Mouse (Mus musculus) lung, embryonic 16.5 days (tissue): Measurements from ENCODE around the gene Tsga10ip. TPM values are rescaled to one million over a fixed set of nuclear protein-coding genes. Genes with fewer than 3 reads are reported as not detected.

Source experiments
- ATAC-seq: fragments of 200-750 bp; cut with Nextera tagmentation; 2 replicates; pipeline ENCODE4 v1.8.0; 2017; ENCODE audit warnings: low read depth, mild to moderate bottlenecking, moderate library complexity
- H3K27ac ChIP-seq: fragments of 300-500 bp; sonication (generic); 2 replicates; pipeline ENCODE4 v1.5.1; 2014; ENCODE audit warnings: mild to moderate bottlenecking, control low read depth, low read length
- H3K27me3 ChIP-seq: fragments of 300-500 bp; sonication (generic); 2 replicates; pipeline ENCODE4 v1.6.1; 2014; ENCODE audit warnings: low read depth, low read length, mixed read lengths; ENCODE audit not compliant: control insufficient read depth, insufficient read depth
- H3K36me3 ChIP-seq: fragments of 300-500 bp; sonication (generic); 2 replicates; pipeline ENCODE4 v1.6.1; 2014; ENCODE audit warnings: low read length; ENCODE audit not compliant: control insufficient read depth, insufficient read depth
- H3K4me1 ChIP-seq: fragments of 300-500 bp; sonication (generic); replicated peaks from 2 replicates; pipeline ENCODE4 v1.6.1; 2014; ENCODE audit warnings: low read length, mixed read lengths; ENCODE audit not compliant: control insufficient read depth, insufficient read depth
- H3K4me2 ChIP-seq: fragments of 300-500 bp; sonication (generic); 2 replicates; pipeline ENCODE4 v1.6.1; 2014; ENCODE audit warnings: low read depth, low read length, control low read depth
- H3K4me3 ChIP-seq: fragments of 300-500 bp; sonication (generic); 2 replicates; pipeline ENCODE4 v1.5.1; 2014; ENCODE audit warnings: mild to moderate bottlenecking, low read length, control low read depth
- H3K9ac ChIP-seq: fragments of 300-500 bp; sonication (generic); 2 replicates; pipeline ENCODE4 v1.6.1; 2014; ENCODE audit warnings: low read length, control low read depth
- H3K9me3 ChIP-seq: fragments of 300-500 bp; sonication (generic); 2 replicates; pipeline ENCODE4 v1.6.1; 2016; ENCODE audit warnings: low read length; ENCODE audit not compliant: control insufficient read depth
- WGBS: fragments of 180-500 bp; shearing (Covaris S2); extraction: QIAGEN DNeasy Blood & Tissue Kit; methylation state at CpG from one replicate; pipeline ENCODE4 v1.1.7; 2014; 5-methylcytosine and 5-hydroxymethylcytosine counted together
- polyA plus RNA-seq: library from polyadenylated mRNA; unstranded; fragments of >200 nt; fragmentation: Nextera tagmentation; extraction: Ambion mirVana; gene quantifications from 2 replicates; pipeline ENCODE4 v1.2.1, GENCODE M21; 2015

Gene Tsga10ip
- polyA plus RNA-seq, 1 experiment from 2014 or later: 1.3 TPM

- 53% methylated on average over 7 of the region's 7 CpGs for WGBS
- Histone ChIP-seq H3K27me3 (no peaks in the 10 kb centered on the region), H3K4me1 (peaks cover 17% of the 10 kb centered on the region), H3K27ac (peak overlapping the region; percentile 77), H3K4me2 (peak overlapping the region; percentile 64), H3K9me3 (no peaks in the 10 kb centered on the region), H3K9ac (peak overlapping the region; percentile 58), H3K4me3 (peak overlapping the region; percentile 39), H3K36me3 (no peaks in the 10 kb centered on the region)
- no peak for ATAC-seq
Observed at GRCm38 (mm10) chr19:5433951-5434350, 31.6 kb upstream of the Tsga10ip start.

GRCm38 (mm10) chr19:5432992-5433852, 30.9 kb upstream of the Tsga10ip start:
- peak overlapping the region; percentile 77 for H3K27ac ChIP-seq

DNA sequence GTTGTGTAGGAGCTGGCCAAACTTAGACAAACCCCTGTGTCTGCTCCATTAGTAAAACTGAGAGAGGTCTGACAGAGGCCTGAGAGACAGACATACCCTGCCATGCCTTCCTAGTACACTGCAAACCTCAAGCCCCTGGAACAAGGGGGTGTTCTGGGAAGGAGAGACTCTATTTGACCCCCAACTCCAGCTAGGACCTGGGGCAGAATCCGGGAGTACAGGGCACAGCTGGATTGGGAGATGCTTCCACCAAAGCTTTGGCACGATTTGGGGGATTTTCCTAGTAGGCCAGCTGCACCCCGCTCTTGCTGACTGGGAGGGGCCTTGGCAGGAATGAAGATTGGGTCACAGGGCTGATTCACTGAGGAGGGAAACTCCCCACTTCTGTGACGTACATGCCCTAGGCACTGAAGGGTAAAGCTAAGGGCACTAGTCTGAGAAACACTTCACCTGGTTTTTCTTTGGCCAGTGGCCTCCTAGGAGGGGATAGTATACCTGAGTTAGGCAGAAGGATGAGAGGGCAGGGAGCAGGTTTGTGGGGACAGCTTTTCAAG, 29.7 kb upstream of the Tsga10ip start:
- Histone ChIP-seq H3K4me3 (no peak overlapping the region), H3K9me3 (no peaks in the 10 kb centered on the region), H3K36me3 (peaks cover 4% of the 10 kb centered on the region), H3K27ac (no peak overlapping the region), H3K9ac (no peak overlapping the region), H3K4me2 (no peak overlapping the region), H3K4me1 (peaks cover 17% of the 10 kb centered on the region), H3K27me3 (no peaks in the 10 kb centered on the region)
- whole genome bisulfite sequencing: 68% methylated on average over 4 of the region's 4 CpGs
- ATAC-seq: no peak

More at GRCm38 (mm10) chr19:5432992-5433852, 30.9 kb upstream of the Tsga10ip start:
- H3K9ac ChIP-seq: peak overlapping the region; percentile 58
- peak overlapping the region; percentile 64 for H3K4me2 ChIP-seq
- H3K4me3 ChIP-seq: peak overlapping the region; percentile 39
- no peaks in the 10 kb centered on the region for H3K9me3 ChIP-seq
- H3K36me3 ChIP-seq: no peaks in the 10 kb centered on the region
- ATAC-seq: peak; percentile 83
- peaks cover 17% of the 10 kb centered on the region for H3K4me1 ChIP-seq
- 6% methylated on average over 16 of the region's 16 CpGs for WGBS
- H3K27me3 ChIP-seq: no peaks in the 10 kb centered on the region

- H3K4me2 ChIP-seq: no peak overlapping the region
- H3K27me3 ChIP-seq: no peaks in the 10 kb centered on the region
- 79% methylated on average over 1 of the region's 1 CpGs for WGBS
- peaks cover 9% of the 10 kb centered on the region for H3K36me3 ChIP-seq
- H3K4me3 ChIP-seq: no peak overlapping the region
- no peak overlapping the region for H3K27ac ChIP-seq
- H3K9ac ChIP-seq: no peak overlapping the region
- no peaks in the 10 kb centered on the region for H3K9me3 ChIP-seq
- no peak for ATAC-seq
- H3K4me1 ChIP-seq: peaks cover 29% of the 10 kb centered on the region
Observed at GRCm38 (mm10) chr19:5430408-5430807, 28.1 kb upstream of the Tsga10ip start.

- Histone ChIP-seq H3K36me3 (peaks cover 9% of the 10 kb centered on the region), H3K4me1 (peaks cover 29% of the 10 kb centered on the region), H3K27me3 (no peaks in the 10 kb centered on the region), H3K27ac (no peak overlapping the region), H3K4me3 (no peak overlapping the region), H3K9ac (no peak overlapping the region), H3K4me2 (no peak overlapping the region), H3K9me3 (no peaks in the 10 kb centered on the region)
- WGBS: 60% methylated on average over 8 of the region's 8 CpGs
- ATAC-seq: no peak
Observed at GRCm38 (mm10) chr19:5429806-5430205, 27.5 kb upstream of the Tsga10ip start.

GRCm38 (mm10) chr19:5429219-5429618, 26.9 kb upstream of the Tsga10ip start:
- peaks cover 9% of the 10 kb centered on the region for H3K36me3 ChIP-seq
- no peak overlapping the region for H3K9ac ChIP-seq
- H3K4me3 ChIP-seq: no peak overlapping the region
- no peak overlapping the region for H3K27ac ChIP-seq
- H3K27me3 ChIP-seq: no peaks in the 10 kb centered on the region
- no peak for ATAC-seq
- H3K4me2 ChIP-seq: no peak overlapping the region
- WGBS: 75% methylated on average over 4 of the region's 4 CpGs
- H3K9me3 ChIP-seq: no peaks in the 10 kb centered on the region
- peaks cover 27% of the 10 kb centered on the region for H3K4me1 ChIP-seq

- Histone ChIP-seq H3K4me1 (peaks cover 24% of the 10 kb centered on the region), H3K4me3 (no peak overlapping the region), H3K27ac (no peak overlapping the region), H3K36me3 (peaks cover 9% of the 10 kb centered on the region), H3K4me2 (no peak overlapping the region), H3K27me3 (no peaks in the 10 kb centered on the region), H3K9me3 (no peaks in the 10 kb centered on the region), H3K9ac (no peak overlapping the region)
- ATAC-seq: no peak
- WGBS: 78% methylated on average over 2 of the region's 2 CpGs
Observed at GRCm38 (mm10) chr19:5428083-5428482, 25.8 kb upstream of the Tsga10ip start.

DNA sequence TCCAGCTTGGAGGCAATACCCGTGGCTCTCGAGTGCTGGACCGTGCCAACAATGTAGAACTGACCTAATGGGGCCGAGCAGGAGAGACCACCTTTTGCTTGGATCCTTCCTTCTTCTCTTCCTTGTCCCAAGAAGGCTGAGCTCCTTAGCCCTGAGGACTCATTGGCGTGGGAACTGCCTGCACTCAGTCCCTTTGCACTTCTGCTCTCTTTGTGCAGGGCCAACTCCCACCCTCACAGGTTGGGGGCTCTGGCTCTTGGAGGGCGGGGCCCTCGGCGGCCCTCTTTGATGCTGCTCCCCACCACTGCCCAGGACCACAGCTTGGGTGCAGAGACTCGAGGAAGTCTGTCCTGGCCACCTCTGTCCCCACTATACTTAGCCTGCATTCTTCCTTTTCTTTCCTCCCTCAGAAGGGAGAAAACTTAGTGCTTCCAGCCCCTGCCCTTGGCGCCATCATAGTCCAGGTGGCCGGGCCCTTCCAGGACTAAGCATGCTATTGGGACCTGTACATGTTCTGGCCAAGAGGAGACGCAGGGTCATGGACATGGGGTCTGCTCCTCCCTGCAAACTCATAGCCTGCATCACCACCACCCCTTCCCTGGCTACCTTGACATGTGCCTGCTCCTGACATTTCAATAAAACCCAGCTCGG, 24.4 kb upstream of the Tsga10ip start:
- H3K4me3 ChIP-seq: no peak overlapping the region

DNA sequence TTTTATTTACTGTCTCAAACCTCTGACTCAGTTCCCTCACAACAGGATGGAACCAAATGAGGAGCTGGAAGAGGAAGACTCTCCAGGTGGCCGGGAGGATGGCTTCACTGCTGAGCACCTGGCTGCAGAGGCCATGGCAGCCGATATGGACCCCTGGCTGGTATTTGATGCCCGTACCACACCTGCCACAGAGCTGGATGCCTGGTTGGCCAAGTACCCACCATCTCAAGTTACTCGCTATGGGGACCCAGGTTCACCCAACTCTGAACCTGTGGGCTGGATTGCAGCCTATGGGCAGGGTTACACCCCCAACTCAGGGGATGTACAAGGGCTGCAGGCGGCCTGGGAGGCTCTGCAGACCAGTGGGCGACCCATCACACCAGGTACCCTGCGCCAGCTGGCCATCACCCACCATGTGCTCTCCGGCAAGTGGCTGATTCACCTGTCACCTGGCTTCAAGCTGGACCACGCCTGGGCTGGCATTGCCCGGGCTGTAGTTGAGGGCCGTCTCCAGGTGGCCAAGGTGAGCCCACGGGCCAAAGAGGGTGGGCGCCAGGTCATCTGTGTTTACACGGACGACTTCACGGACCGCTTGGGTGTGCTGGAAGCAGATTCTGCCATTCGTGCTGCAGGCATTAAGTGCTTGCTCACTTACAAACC, 23.7 kb upstream of the Tsga10ip start:
- peak overlapping the region; percentile 89 for H3K27ac ChIP-seq
- H3K36me3 ChIP-seq: peaks cover 18% of the 10 kb centered on the region
- H3K9me3 ChIP-seq: no peaks in the 10 kb centered on the region
- no peaks in the 10 kb centered on the region for H3K27me3 ChIP-seq
- peak overlapping the region; percentile 59 for H3K4me2 ChIP-seq
- peaks cover 21% of the 10 kb centered on the region for H3K4me1 ChIP-seq
- WGBS: 80% methylated on average over 18 of the region's 18 CpGs
- no peak for ATAC-seq
- peak overlapping the region; percentile 98 for H3K9ac ChIP-seq
- peak overlapping the region; percentile 90 for H3K4me3 ChIP-seq

More for the DNA sequence above, 24.4 kb upstream of the Tsga10ip start:
- Histone ChIP-seq H3K27me3 (no peaks in the 10 kb centered on the region), H3K9ac (peak overlapping the region; percentile 3; the same call in 1 of the 2 replicates), H3K4me2 (no peak overlapping the region), H3K9me3 (no peaks in the 10 kb centered on the region), H3K36me3 (peaks cover 15% of the 10 kb centered on the region), H3K4me1 (peaks cover 21% of the 10 kb centered on the region), H3K27ac (no peak overlapping the region)
- 83% methylated on average over 13 of the region's 13 CpGs for WGBS
- ATAC-seq: no peak
